Mouse (Mus musculus): ENCODE results near the gene Hoxb9.

Gene Hoxb9

DNA sequence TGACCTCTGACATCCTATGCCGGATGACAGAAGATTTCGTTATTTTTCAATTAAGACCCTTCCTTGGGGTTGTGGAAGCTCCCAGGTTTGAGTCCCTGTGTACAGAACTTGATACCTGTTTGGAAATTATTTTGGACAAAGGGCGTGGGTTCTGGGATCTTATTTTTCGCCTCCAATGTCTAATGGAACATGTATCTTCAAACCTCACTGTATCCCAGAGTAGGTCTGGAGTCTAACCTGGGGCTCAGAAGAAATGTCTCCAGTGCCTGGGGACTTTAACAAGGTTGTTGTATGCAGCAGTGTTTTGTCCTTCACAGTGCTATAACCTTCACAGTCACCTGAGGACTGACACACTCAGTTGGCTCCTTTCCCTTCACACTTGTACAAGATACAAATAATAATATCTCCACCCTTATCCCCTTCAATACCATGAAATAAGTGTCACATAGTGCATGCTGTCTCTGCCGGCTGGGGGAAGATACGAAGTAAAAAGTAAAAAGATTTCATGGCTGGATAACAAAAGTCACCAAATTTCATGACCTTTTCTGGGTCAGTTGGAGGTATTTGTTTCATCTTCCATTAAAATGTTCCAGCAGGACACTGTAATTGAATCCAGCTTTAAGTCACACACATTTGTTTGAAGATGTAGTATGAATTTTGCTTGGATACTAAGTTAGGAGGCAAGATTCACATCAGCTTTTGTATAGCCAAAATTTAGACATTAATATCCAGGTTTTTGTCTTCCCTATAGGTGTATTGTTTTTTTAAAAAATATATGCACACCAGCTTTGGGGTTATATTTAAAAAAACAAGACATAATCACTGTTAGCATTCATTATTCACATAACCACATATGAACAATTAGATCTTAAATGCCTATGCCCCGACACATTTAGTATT lies 4.0 kb upstream of the Hoxb9 start:
- no peak for DNase-seq (ENCODE audit: low spot score)

DNA sequence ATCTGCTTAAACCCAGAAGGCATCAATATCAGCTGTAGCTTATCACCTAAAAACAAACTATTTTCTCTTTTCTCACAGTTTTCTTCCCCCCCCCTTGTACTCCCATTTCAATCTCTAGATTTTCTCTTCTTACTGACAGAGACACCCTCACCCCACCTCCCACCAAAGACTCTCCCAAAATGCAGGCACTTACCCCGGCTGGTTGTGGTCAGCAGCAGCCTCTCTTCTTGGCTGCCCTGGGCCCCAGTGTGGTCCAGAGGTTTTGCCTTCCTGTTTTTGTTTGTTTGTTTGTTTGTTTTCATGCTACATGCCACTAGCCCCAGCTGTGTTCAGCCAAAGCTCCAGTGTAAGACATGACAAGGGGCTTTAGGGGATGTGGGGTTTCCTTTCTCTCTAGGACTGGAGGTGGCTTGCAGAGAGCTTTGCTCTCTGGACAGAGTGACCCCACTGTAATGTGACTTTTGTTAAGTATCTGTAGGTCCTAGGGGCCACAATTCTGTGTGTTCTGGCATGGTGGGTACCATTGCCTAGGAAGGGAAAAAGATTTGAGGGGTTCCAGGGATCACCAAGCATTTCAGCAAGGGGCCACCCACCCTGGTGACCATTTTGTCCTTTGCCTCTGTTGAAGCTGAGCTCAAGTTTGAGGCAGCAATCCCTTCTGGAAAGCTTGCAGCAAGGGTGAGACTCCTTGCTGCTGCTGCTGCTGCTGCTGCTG lies 3.1 kb upstream of the Hoxb9 start:
- DNase-seq (ENCODE audit: low spot score), result no peak

DNA sequence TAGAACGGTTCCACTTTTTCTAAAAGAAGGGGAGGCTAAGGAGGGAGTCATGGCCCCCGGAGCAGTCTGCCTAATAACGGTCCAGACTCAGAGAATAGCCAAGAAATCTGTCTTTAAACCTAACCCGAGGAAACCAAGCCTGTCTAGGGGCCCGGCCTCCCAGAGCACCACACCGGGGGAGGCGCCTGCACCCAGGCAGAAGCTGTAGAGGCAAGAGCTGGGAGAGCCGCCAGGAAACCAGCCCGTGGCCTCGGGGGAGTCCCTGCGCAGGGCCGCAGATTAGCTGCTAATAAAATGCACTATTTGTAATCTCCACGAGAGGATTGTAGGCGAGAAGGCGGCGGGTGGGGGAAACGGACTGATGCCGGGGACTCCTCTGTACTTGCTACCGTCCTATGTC lies 1.4 kb upstream of the Hoxb9 start:
- DNase-seq (ENCODE audit: low spot score), result no peak

DNA sequence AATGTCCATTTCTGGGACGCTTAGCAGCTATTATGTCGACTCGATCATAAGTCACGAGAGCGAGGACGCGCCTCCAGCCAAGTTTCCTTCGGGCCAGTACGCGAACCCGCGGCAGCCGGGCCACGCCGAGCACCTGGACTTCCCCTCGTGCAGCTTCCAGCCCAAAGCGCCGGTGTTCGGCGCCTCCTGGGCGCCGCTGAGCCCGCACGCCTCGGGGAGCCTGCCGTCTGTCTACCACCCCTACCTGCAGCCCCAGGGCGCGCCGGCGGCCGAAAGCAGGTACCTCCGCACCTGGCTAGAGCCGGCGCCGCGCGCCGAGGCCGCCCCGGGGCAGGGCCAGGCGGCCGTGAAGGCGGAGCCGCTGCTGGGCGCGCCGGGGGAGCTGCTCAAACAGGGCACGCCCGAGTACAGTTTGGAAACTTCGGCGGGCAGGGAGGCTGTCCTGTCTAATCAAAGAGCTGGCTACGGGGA lies 319 bp downstream of the Hoxb9 start:
- DNase-seq (ENCODE audit: low spot score), result no peak

DNA sequence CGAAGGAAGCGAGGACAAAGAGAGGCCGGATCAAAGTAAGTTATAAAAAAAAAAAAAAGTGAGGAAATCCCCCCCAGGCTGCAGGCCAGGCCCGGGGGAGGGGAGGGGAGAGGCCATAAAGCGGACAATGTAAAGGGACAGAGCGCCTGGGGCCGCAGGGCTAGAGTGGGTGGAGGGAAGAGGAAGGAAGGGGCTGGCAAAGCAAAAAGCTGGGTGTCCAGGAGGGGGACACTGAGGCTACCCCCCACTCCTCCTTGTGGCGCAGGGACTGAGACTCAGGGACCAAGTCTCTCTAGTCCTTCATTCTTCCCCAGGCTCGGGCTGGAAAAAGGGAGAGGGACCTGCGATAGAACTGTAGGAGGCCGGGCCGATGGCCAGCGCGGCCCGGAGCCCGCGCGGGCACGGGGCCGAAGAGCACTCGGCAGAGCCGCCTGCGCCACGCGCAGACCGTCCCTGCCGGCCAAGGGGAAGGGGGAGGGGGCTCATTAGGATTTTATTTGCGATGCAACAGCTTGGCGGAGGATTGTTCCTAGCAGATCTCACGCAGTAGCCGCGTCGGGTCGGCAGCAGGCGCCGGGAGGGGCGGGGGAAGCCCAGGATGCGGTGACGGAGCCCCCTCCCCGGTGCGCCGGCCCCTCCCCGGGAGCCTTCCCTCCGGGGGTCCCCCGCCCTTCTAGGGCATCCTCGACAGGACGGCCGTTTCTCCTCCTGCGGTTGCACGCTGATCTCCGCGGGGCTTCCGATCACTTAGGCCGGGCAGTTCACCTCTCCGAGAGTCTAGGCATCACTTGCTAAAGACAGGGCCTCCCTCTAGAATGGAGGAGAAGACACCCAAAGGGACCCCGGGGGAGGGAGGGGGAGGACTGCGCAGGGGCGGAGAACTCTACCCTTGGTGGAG lies 1.0 kb downstream of the Hoxb9 start:
- no peak for DNase-seq (ENCODE audit: low spot score)

DNA sequence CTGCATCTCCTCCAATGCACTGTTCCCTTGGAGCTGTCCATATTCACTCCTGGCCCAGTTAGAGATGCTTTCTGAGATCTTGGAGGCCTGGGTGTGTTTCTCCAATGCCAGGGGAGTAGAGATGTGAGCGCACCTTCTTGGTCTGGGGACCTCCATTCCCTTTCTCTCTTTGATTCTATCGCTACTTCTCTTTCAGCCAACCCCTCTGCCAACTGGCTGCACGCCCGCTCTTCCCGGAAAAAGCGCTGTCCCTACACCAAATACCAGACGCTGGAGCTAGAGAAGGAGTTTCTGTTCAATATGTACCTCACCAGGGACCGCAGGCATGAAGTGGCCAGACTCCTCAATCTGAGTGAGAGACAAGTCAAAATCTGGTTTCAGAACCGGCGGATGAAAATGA lies 3.2 kb downstream of the Hoxb9 start:
- DNase-seq (ENCODE audit: low spot score), result no peak

DNA sequence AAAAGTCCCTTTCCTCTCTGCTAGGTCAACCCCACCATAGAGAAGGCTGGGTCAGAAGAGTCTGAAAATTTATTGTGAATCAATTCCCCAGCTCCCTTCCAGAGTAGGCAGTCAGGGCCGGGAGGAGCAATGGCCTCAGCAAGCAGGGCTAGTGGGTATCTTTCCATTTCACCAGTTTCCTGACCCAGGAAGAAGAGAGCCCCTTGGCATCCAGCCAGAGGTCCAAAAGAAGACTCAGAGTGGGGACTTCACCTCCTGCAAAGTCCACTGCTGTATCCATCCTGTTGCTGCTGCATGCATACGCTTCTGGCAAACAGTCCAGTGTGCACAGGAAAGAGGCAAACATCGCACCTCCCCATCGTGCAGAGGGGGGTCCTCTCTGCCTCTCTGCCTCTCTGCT lies 4.6 kb downstream of the Hoxb9 start:
- DNase-seq (ENCODE audit: low spot score), result no peak

DNA sequence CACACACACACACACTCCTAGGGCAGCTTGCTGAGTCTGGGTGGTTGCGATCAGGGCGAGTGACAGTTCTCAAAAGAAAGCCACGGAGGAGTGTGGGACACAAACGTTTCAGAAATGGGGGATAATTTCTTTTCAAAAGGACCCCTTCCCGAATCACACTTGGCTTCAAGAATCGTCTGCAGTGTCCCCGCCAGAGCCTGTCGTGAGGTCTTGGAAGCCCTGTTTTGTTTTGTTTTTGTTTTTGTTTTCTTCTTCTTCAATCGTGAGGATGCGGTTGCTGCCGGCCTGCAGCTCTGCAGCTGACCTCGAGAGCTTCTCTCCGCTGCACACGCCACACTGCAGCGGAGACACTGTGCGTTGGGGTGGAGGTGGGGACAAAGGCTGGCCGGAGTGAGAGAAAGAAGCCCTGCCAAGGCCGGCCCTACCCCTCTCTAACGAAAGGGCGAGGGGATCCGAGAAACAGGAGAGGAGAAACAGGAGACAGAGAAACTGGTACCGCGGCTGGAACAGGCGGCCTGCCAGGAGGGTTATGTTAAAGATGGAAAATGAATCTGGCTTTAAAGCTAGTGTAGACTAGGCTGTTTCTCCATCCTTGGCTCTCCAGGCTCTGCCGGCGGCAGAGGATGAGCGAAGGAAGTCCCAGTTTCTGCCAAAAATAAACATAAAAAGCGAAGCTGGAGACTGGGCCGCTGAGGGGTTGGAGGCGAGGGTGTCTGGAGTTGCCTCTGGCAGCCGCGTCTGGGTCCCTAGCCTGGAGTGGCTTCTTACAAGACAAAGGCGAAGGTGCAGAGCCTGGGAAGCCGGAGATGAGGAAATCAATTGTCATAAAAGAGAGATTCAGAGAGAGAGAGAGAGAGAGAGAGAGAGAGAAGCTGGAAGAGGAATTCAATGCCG lies 6.1 kb downstream of the Hoxb9 start:
- DNase-seq (ENCODE audit: low spot score), result no peak

DNA sequence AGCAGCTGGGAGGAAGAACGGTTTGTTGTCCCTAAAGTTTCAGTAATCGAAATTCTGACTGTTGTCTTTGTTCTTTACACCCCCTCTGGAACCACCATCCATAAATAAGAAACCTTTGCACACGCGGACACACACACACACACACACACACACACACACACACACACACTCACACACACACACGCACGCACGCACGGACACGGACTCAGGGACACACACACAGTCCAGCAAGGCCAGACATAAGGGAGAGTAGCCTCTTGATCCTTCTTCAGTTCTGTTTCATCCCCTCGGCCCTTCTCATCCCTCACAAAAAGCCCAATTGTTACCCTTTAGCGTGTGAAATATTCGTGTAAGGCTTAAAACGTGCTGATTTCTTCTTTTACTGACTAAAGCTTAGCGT lies 7.1 kb downstream of the Hoxb9 start:
- DNase-seq (ENCODE audit: low spot score), result no peak

DNA sequence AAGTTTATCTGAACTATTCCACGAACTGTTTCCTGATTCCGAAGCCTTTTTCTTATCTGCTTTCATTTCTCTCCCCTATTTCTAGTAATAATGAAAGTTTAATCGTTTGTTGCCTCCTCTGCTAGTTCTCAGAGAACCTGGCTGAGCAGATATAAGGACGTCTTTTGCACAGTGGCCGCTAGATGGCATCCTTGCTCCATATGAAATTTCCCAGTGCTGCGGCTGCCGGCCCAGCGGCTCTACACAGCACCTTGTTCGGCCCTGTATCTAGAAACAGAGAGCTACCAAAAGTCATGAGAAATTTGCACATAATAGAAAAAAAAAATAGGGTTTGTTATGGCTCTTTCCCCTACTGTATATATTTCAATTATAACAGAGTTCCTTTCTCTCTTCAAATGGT lies 7.5 kb downstream of the Hoxb9 start:
- peak; percentile 95 for DNase-seq (ENCODE audit: low spot score)

DNA sequence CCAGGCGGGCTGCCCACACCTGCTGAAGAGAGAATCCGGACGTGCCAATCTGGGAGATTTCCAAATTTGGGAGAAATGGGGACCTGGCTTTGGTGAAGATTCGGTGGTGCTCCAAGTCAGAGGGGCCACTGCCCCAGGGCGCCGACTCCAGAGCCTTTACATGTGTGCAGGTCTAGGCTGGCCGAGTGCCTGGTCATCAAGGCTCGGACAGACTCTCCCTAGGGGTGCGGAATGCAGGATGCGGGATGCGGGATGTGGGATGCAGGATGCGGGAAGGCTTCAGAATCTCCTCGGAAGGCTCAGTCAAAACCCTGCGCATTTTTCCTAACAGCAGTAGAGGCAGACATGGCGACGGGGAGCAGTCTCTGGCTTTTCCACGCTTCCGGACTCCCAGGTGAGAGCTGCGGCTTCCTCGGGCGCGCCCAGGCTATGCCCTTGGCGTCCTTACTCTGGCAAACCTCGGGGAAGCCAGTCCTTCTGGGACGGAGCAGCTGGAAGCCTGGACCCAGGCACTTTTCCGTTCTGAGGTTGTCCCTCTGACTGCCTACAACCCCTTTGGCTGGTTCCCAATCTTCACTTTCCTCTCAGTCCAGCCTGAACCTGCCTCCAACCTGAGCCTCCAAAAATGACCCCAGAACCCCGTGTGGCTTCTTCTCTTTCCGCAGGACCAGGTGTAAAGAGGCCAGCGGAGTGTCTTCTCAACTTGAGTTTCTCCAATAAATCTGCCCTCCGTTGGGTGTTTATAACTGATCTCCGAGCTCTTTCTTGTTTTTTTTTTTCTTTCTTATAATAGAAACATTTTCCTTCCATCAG lies 8.4 kb downstream of the Hoxb9 start:
- DNase-seq (ENCODE audit: low spot score), result no peak

DNA sequence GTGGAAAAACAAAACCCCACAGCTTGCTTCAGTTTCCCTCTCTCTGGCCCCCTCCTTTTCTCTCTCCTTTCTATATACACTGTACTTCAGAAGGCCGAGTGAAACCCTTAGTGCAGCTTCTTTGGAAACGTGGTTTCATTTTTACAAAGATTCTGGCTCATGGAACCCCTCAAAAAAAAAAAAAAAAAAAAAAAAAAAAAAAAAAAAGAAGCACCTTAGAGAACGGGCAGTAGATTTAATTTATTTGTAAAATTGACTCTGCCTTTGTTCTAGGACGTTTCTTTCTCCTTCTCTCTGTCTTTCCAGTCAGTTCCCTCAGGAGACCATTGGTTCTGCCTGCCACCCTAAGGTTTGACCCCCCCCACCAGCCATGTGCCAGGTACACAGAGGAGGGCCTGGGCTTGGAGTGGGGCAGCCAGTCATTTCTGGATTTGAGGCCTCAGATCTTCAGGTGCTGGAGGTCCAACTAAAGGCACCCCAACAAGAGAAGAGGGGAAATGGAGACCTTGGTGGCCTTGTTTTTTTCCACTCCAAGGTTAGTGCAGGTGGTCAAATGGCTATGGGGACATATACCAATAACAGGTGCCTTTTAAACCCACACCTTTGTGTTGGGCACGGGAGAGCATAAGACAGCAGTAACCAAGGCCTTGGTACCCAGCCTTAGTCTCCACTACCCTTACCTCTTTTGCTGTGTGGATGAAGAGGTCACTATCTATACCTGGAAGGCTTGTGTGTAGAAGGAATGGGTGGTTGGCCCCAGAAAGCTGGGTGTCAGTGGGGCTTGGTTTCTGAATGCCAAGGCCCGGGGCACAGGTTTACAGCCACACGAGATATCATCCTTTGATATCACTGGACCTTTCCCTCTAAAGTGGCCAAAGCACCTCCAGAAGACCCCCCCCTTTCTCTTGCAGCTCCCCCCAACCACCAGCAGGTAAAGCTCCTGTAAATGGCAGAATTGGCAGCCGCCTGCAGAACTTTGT lies 9.4 kb downstream of the Hoxb9 start:
- DNase-seq (ENCODE audit: low spot score), result no peak

DNA sequence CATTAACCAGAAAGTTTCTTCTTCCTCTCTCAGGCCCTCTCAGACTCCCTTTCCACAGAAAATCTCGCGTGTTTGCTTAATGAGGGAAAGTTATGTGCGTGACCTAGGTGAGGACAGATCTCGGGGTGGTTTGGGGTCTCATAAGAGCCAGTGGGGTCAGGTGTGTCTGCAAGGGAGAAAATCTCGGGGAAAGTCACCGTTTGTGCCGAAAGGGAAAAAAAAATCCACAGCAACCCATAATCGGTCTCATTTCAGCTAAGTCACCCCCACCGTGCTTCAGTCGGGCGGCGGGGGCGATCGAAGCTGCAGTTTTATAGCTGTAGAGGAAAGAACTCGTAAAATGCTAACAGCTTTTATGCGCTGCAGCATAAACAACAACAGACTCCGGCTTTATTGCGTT lies 10.1 kb downstream of the Hoxb9 start:
- no peak for DNase-seq (ENCODE audit: low spot score)

DNA sequence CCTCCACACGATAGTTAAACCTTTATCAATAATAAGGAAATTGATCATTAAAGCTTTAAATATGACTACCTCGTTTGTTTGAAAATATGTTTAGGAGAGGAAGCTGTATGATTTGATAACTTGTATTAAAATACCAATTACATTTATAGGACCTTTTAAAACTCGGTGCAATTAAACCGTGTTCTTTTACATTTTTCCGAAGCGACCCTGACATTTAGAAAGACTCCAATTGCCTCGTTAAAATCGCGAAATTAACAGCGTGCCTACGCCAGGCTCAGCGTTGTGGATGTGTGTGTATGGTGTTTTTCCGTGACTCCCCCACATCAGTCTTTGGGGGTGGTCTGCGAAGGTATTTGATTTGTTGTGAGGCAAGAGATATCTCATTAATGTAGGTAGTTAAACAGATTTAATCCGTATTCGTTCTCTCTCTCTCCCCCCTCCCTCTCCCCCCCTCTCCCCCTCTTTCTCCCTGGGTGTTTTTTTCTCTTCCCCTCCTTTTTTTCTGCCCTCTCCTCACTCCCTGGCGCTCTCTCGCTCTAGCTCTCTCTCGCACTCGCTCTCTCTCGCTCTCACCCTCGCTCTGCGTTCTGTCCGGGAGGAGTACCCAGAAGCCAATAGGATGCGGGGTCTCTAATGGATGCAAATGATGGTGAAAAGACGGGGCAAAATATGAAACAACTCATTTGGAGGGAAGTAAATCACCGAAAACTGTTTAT lies 10.8 kb downstream of the Hoxb9 start, which contains the start of gene Hoxb8:
Gene Hoxb8 (plus strand): TSS at position 51 of the 716 bp plus-strand sequence.
- peak; percentile 79 for DNase-seq (ENCODE audit: low spot score)

DNA sequence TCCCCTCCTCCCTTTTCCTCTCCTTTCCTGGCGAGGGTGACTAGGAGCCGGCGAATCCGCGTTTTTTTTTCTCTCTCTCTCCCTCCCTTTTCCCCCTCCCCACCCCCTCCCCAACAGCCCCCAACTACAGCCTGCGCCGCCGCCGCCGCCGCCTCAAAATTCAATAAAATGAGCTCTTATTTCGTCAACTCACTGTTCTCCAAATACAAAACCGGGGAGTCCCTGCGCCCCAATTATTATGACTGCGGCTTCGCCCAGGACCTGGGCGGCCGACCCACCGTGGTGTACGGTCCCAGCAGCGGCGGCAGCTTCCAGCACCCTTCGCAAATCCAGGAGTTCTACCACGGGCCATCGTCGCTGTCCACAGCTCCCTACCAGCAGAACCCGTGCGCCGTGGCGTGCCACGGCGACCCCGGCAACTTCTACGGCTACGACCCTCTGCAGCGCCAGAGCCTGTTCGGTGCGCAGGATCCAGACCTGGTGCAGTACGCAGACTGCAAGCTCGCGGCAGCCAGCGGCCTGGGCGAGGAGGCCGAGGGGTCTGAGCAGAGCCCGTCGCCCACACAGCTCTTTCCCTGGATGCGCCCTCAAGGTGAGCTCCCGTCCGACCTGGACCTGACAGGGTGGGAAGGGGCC lies 11.7 kb downstream of the Hoxb9 start:
- no peak for DNase-seq (ENCODE audit: low spot score)

DNA sequence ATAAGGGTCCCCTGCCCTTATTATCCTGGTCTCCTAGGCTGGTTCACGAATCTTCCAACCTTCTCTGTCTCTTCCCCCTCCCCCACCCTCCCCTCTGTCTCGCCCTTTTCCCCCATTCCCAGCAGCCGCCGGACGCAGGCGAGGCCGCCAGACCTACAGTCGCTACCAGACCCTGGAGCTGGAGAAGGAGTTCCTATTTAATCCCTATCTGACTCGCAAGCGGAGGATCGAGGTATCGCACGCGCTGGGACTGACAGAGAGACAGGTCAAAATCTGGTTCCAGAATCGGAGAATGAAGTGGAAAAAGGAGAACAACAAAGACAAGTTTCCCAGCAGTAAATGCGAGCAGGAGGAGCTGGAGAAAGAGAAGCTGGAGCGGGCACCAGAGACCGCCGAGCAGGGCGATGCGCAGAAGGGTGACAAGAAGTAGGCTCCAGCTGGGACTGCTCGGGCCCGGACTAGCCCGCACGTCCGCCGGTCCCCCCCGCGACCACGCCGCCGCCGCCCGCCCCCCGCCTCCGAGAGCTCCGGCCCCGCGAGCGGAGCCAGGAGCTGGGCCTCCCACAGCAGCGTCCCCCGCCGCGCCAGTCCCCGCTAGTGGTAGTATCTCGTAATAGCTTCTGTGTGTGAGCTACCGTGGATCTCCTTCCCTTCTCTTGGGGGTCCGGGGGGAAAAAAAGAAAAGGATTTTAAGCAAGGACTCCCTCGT lies 12.9 kb downstream of the Hoxb9 start:
- DNase-seq (ENCODE audit: low spot score), result no peak

All from embryo, embryonic 10.5 days (tissue).